Mouse (Mus musculus): ENCODE measurements at regions not wholly inside any gene's neighbourhood (a gene's known extent, or its start where the extent isn't known, plus 50 kb on each side); places are given as distances from the start of the nearest gene placed in this dataset.

DNA sequence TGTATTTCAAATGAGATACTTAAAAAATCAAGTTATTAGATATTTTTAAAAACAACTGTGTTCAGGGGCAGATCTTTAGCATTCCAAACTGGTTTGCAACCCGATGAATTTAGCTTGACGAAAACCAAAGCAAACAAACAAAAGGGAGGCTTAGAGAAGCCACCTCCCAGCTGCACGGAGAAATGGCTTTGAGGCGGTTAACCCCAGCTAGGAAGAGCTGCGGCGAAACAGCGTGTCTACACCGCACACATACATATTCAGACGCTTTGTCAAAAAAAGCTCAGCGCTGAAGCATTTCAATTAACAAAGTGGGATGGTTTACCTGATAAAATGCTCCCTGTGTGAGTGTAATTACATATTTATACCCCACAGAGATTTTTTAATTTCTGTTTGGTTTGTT lies 123.0 kb upstream of the Ap5m1 start:
- DNase-seq = no peak

DNA sequence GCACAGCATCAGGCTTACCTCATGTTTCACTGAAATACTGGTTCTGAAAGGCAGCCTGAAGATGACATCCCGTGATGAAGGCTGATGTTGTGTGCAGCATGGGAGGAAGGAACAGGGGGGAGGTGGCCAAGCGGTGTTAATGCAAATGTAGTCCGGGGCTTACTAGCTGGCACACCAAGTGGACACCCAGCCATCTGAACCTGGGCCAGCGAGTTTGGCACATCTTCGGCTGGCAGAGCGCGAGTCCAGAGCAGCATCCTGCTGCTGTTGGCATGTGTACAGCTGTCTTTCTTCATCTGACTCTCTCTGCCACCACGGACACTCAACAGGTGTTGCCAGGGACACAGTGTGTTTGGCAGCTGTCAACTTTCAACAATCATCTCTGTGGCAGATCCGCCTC lies 135.0 kb upstream of the Ap5m1 start:
- no peak for DNase-seq

- no peak for DNase-seq
Observed at GRCm38 (mm10) chr14:48925870-48926269, 140.0 kb upstream of the Ap5m1 start.

- DNase-seq = peak; percentile 34
Observed at GRCm38 (mm10) chr14:48909420-48909819, 156.5 kb upstream of the Ap5m1 start.

GRCm38 (mm10) chr14:48907991-48908698 lies 157.8 kb upstream of the Ap5m1 start:
- no peak for DNase-seq

DNA sequence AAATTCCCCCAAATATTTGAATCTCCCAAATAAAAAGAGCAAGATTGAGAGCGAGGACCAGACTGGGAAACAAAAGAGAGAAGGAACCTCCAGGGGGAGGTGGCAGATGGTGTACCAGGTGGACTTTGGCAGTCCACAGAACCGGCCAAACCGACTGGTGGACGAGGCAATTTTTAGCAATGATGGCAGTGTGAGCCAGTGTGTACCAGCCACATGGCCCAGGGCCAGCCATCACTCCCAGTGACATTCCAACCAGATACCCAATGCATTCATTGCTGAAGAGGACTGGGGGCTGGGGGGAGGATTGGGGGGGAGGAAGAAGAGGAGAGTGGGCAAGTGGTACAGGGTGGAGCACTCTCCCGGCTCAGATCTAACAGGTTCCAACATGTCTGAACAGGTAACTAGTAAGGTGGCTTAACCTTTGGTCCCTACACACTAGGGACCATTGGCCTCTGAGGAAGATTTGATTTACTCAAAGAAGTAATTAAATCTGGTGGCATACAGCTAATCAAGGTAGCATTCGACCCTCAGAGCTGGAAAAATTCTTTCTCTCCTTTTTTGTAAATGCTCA lies 158.4 kb upstream of the Ap5m1 start:
- DNase-seq = no peak

GRCm38 (mm10) chr14:48906956-48907355 lies 158.9 kb upstream of the Ap5m1 start:
- no peak for DNase-seq

DNA sequence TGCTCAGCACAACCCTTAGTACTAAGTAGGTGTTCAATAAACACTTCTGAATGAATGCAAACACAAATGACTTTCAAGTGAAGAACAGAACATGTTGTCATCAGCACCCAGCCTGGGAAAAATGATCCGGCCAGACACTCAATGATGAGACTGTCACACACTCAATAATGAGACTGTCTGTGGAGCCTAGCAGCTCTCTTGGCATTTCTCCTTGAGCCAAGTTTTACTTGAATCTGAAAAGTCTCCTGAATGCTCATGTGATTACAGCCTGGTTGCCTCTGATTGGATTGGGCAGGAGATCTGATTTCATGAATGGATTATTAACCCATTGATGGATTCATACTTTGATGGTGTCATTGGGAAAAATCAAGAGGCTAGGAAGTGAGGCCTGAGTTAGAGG lies 161.3 kb upstream of the Ap5m1 start:
- DNase-seq = no peak

DNA sequence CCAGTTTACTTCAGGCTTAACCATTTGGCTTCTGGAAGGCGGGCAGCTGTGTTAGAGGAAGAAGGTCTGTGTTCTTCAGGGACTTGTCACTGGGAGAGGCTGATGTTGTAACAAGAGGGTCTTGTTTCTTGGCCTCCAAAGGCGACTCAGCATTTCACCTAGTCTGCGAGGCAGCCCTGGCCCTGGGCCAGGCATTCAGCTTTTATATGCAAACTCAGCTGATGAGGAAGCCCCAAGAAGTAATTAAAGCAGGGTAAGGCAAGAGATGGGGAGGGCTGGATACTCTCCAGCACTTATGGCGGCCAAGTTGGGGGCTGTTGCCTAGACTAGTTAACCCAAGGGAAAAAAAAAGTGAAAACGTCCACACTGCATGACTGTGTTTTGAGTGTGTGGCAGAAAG lies 162.4 kb upstream of the Ap5m1 start:
- no peak for DNase-seq

- DNase-seq = no peak
Observed at GRCm38 (mm10) chr14:48900201-48900600, 165.7 kb upstream of the Ap5m1 start.

DNA sequence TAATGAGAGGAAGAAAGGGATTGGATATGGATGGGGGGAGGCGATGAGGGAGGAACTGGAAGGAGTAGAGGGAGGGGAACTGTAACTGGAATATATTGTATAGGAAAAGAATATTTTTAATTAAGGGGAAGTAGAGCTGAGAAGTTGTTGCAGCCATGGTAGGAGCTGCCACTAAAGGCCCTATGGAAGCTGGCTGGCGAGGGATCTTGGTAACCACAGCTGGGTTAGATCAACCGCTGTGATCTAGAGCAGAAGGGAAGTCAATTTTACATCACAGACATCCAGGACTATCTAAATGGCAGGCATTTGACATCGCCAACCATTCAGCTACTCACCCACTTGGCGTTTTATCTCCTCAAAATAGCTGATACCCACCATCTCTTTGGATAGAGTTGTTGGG lies 168.8 kb upstream of the Ap5m1 start:
- no peak for DNase-seq

GRCm38 (mm10) chr14:48896235-48896634 lies 169.7 kb upstream of the Ap5m1 start:
- DNase-seq = no peak

- DNase-seq = no peak
Observed at GRCm38 (mm10) chr14:48891216-48891615, 174.7 kb upstream of the Ap5m1 start.

- DNase-seq = peak; percentile 24
Observed at GRCm38 (mm10) chr14:48888954-48889353, 176.9 kb upstream of the Ap5m1 start.

- DNase-seq = peak; percentile 33
Observed at GRCm38 (mm10) chr14:48880041-48880440, 185.9 kb upstream of the Ap5m1 start.

DNA sequence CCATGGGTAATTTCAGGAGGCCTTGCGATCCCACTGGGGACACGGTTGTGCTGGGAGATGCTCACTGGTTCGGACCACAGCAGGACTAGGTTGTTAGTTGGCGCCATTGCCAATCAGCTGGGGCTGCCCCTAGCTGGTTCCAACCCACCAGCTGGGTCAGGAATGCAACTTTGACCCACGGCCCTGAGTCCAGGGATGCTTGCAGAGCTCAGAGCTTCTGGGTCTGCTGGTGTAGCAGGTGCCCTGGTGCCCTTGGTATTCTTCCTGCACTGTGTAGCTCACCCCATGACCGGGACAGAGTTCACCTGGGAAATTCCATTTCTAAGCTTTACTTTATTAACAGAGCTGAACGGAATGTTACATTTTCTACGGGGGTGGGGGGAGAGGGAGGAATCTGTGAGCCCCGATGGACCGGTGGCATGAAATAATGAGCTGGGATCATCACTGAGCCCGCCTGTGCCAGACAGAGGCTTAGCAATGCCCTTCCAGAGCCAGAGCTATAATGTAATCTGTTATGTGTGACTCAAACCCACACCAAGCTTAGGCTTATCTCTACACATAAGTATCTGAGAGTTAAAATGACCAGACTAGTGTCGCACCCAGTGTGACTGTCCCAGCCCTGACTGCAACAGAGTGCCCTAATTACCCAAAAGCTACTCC lies 187.8 kb upstream of the Ap5m1 start:
- peak; percentile 86 for DNase-seq

DNA sequence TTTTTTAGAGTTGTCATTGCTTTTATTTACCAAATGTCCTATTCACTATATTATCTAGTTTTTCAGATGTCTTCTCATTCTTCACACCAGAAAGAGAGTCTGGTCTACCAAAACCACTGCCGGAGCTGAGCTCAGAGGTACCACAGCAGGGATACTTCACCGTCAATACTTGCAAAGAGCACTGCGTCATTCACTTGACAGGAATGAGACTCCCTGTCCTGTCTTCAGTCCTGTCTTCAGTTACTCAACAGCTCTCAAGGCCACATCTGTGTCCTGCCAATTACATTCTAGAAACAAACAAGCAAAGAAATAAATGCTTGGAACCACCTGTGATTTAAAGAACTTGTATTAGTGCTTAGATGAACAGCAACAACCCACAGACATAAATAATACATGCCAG lies 194.6 kb upstream of the Ap5m1 start:
- no peak for DNase-seq

GRCm38 (mm10) chr14:48869956-48870355 lies 195.9 kb upstream of the Ap5m1 start:
- no peak for DNase-seq

DNA sequence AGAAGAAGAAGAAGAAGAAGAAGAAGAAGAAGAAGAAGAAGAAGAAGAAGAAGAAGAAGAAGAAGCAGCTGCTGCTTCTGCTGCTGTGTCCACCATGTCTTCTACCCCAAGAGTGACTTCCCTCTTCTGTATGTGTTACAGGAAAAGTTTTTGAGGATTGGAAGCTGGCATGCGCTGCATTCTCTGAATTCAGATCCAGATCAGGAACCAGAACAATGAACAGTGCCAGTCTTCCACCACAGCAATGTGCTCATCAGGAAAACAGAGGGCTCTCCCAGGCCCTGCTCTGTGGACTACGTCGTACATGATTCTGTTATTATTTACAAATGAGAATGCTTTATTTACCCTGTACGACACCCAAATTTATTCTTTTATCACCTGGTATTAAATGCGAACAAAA lies 181.8 kb upstream of the Otx2 start:
- DNase-seq = no peak

DNA sequence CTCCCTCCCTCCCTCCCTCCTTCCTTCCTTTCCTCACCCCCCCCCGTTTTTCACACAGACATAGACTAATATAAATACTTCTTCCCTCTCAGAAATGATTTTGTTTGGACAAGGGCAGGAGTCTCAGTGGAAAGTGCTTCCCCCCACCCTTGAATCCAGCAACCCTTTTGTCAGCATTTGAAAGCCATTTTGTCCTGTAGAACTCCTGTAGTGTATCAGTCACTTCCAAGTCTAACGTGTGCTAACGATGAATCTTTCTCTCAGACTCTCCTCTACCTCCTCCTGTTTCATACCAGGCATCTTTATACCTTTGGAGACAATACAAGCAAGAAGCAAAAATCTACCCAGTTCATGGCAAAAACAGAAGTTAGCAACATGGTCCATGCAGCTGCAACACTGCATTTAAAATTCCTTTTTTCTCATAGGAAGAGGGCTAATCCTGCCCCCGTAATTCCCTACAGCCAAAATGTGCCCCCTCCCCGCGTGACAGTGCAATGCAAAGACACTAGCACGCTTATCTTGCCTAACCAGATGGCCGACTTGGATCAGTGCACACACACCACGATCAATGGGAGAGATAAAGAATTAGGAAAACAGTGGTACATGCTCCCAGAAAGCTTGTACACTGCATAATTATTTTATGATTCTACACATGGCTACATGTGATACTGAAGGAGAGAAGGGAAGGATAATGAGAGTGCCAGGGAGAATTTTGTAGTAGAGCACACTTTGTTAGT lies 180.7 kb upstream of the Otx2 start:
- DNase-seq = no peak

GRCm38 (mm10) chr14:48853479-48854187 lies 180.0 kb upstream of the Otx2 start:
- no peak for DNase-seq

DNA sequence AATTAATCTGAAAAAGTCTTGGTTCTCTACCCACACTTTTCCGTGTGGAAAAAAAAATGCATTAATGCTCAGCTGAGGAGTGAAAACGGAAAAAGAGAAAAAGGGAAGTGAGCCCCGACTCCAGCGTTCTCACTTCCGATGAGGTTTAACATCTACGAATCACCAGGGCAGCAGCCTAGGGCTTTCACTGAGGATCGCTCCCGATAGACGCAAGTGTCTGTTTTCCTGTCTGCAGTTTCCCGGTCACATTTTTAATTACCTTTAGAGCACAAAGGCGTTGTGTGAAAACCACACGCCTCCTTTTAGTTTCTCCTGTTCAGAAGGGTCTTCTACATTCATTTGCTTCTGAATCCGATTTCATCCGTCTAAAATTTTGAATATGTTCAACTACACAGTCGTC lies 179.2 kb upstream of the Otx2 start:
- DNase-seq = no peak

GRCm38 (mm10) chr14:48852061-48852460 lies 178.4 kb upstream of the Otx2 start:
- DNase-seq = no peak

All from kidney, postnatal 14 days (tissue).